Mouse (Mus musculus): Measurements from ENCODE around the gene Krt82.

Gene Krt82

GRCm38 (mm10) chr15:101550567-101550966 is at the start of gene Krt82:
Krt82 (minus strand) TSS chr15:101550667.
- DNase-seq (ENCODE audit: extremely low spot score, low spot score), result no peak

- no peak for DNase-seq (ENCODE audit: extremely low spot score, low spot score)
Observed at GRCm38 (mm10) chr15:101599123-101599522, 48.7 kb upstream of the Krt82 start.

DNA sequence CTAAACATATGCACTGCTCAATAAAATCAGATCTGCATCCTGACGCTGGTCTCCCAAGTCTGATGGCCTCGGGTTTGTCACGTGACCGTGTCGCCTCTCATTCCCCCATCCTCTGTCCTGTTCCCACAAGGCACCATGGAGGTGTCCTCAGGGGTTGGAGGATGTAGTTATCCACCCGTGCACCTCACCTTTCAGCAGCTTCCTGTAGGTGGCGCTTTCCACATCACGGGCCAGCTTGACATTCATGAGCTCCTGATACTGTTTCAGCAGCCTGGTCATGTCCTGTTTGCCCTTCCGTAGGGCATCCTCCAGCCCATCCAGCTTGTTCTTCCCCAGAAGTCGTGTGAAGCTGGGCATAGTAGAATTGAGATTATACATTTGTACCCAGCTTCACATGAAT is 37.7 kb upstream of the Krt82 start:
- no peak for DNase-seq (ENCODE audit: extremely low spot score, low spot score)

- no peak for DNase-seq (ENCODE audit: extremely low spot score, low spot score)
Observed at GRCm38 (mm10) chr15:101584456-101584855, 34.0 kb upstream of the Krt82 start.

DNA sequence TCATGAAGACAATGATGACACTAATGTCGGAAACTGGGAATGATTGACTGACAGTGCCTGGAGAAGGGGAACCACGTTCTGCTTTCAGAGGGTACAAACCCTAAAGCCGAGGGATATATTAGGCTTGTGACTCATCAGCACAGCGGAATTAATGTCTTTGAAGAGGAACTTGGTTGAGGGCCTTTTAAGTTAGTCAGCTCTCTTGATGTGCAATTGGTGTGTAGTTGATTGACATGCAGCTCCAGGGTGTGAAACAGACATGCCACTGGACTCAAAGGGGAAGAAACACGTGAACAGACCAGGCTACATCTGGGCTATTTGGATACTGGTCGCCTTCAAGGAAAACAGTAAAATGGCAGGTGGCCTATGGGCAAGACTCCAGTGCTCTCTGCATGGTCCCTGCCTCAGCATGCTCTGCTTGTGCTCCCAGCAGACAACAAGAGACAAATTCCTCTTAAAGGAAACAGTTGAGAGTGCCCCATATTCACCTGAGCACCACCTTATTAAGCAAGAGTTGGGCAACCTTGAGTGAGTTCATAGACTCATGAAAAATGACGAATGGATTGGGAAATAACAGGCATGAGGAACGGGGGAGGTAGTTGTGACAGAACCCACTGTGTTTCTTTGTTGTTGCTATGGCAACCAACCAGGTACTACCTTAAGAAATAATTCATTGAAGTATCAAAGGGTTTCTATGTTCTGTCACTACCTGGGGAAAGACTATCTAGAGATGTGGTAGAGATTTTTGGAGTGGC is 32.9 kb upstream of the Krt82 start:
- no peak for DNase-seq (ENCODE audit: extremely low spot score, low spot score)

- DNase-seq (ENCODE audit: extremely low spot score, low spot score), result no peak
Observed at GRCm38 (mm10) chr15:101581701-101582100, 31.2 kb upstream of the Krt82 start.

DNA sequence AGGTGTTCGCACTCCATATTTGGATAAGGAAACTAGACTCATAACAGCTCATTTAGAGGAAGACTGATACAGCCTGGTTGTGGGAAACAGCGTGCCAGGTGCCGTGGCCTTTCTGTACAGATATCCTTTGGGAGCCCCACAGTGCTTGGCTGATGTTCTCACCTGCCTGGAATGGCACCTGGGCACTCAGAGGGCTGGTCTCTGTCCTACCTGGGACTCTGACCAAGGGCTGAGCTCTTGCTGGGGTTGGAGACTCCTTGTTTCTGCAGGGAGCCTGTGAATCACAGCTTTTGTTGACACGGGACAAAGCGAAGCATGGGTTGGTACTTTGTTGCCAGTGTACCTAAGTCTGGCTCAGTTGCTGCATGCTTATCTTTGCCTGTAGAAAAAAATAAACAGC is 25.0 kb upstream of the Krt82 start:
- DNase-seq (ENCODE audit: extremely low spot score, low spot score), result no peak

DNA sequence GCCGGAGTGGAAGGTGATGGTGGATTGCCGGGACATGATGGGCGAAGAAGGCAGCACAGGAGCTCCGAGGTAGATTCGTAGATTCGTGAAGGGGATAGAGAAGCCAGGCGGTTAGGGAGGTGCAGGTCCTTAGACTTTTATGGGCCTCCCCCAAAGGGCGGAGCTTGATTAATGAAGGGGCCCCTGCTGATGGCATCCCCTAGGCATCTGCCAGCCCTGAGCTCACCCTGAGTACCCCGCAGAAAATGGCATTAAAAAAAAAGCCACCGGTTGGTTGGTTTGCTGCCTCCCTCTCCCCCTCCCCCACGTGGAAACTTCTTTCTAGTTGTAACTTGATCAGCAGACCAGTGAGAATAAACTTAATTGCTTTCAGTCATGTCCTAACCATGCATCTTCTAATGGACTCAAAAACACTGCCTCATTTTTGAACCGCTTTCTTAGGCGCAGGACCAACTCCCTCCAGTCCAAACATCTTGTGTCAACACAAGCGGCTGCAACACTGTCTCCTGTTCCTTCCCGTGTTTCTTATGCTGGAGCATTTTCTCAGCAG is 23.4 kb upstream of the Krt82 start, which contains the start of gene Krt75:
Gene Krt75, minus strand, starts transcription at position 109 of the 550 bp plus-strand sequence.
- DNase-seq (ENCODE audit: extremely low spot score, low spot score), result no peak

DNA sequence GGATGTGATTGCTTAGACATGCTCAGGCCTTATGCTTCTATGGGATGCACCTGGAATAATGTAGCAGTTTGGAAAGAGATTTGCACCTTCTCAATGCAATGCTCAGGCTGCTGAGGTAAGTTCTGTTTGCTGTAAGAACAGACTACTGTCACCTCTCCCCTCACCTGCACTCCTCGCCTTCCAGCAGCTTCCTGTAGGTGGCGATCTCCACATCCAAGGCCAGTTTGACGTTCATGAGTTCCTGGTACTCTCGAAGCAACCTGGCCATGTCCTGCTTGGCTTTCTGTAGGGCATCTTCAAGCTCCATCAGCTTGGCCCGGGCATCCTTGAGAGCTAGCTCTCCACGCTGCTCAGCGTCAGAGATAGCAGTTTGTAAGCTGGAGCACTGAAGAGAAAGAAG is 17.3 kb upstream of the Krt82 start:
- DNase-seq (ENCODE audit: extremely low spot score, low spot score), result no peak

DNA sequence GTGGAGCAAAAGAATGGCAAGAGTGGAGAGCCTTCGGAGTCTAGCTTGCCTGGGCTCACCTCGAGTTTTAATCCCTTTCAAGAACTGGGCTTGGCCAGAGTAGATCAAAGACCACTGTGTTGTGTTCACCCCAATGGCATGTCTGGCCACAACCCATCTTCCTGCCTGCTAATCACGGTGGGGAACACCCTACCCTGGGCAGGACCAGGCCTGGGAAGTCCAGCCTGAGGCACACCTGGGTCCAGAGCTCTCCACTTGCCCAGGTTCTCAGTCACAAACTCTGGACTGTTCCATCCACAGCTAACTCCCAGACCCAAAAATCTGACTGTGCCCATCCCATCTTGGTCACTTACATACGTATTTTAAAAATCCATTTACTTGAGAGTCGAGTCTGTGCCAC is 12.4 kb upstream of the Krt82 start, which contains the start of gene Krt90:
Gene Krt90, minus strand, starts transcription at position 101 of the 400 bp plus-strand sequence.
- no peak for DNase-seq (ENCODE audit: extremely low spot score, low spot score)

DNA sequence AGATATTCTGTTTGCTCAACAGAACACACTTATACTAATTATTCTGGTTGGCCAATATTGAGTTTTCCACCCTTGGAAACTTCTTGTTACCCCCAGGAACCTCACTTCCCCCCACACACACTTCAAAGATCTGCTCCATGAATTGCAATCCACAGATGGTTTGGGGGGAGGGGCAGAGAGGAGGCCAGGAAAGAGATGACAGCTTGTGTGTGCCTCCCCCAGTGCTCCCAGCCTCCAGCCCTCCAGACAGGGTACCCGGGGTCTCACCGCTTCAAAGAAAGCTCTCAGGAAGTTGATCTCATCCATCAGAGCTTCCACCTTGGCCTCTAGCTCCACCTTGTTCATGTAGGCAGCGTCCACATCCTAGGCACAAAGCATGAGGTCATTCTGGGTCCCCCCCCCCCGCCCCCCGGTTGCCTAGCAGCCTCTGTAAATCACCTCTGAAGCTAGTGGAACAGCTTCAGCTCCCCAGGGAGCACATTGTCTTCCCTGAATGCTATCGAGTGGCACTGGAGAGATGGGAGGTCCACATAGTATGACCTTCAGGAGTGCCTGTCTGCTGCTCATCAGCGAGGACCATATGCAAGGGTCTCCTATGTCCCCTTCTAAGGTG is 7.7 kb upstream of the Krt82 start:
- DNase-seq (ENCODE audit: extremely low spot score, low spot score), result peak; percentile 71

- DNase-seq (ENCODE audit: extremely low spot score, low spot score), result peak; percentile 45
Observed at GRCm38 (mm10) chr15:101553169-101553568, 2.7 kb upstream of the Krt82 start.

GRCm38 (mm10) chr15:101552188-101552587 is 1.7 kb upstream of the Krt82 start:
- DNase-seq (ENCODE audit: extremely low spot score, low spot score), result no peak

DNA sequence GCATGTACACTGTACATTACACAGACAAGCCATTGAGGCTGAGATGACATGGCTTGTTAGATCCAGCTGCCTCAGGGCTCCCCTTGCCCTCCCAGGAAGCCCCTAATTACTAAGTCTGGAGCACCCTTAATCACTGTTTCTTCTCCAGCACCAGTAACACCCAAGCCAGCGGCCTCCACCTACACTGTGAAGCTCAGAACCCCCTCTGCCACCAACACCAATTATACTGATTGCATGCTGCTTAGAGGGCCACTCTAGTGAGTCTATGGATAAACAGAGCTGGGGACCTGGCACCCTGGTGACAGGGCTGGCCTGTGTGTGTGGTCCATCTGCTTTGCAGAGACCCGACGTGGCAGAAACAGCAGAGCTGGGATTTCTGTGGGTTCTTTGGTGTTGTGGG is 6.0 kb downstream of the Krt82 start:
- no peak for DNase-seq (ENCODE audit: extremely low spot score, low spot score)

DNA sequence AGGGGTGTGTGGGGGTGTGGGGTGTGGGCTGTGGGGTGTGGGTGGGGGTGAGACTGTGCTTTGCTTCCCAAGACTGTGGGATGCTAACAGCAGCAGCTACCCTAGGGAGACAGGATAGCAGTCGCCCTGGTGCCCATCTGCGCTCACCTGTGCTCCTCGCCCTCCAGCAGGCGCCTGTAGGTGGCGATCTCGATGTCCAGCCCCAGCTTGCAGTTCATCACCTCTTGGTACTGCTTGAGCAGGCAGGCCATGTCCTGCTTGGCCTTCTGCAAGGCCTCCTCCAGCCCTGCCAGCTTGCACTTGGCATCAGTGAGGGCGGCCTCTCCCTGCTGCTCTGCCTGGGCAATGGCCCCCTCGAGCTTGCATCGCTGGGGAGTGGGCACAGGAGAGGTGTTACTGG is 7.9 kb downstream of the Krt82 start:
- DNase-seq (ENCODE audit: extremely low spot score, low spot score), result no peak

- no peak for DNase-seq (ENCODE audit: extremely low spot score, low spot score)
Observed at GRCm38 (mm10) chr15:101538580-101538900, 11.9 kb downstream of the Krt82 start.

GRCm38 (mm10) chr15:101537864-101538579 is 12.4 kb downstream of the Krt82 start:
- DNase-seq (ENCODE audit: extremely low spot score, low spot score), result no peak

- DNase-seq (ENCODE audit: extremely low spot score, low spot score), result no peak
Observed at GRCm38 (mm10) chr15:101536054-101536850, 14.2 kb downstream of the Krt82 start.

DNA sequence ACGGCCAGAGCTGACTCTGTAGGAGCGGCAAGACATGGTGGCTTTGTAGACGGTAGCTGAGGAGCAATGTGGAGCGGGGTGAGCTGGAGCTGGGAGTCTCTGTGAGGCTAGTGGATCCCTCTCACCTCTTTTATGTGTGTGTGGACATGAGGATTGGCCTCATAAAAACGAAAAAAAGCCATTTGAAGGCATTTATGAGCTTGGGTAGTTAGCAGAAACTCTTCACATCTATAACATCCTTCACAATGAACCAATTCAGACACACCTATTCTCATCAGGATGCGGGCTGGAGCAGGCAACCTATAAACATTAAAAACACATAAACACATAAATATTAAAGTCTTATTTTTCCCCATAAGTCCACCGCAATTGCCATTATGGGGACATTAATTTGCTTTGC is 17.7 kb downstream of the Krt82 start, which contains the start of gene Krt84:
Gene Krt84, minus strand, starts transcription at position 101 of the 400 bp plus-strand sequence.
- DNase-seq (ENCODE audit: extremely low spot score, low spot score), result no peak

- DNase-seq (ENCODE audit: extremely low spot score, low spot score), result no peak
Observed at GRCm38 (mm10) chr15:101522556-101523232, 27.8 kb downstream of the Krt82 start.

- DNase-seq (ENCODE audit: extremely low spot score, low spot score), result peak; percentile 74
Observed at GRCm38 (mm10) chr15:101519792-101520191, 30.7 kb downstream of the Krt82 start.
